Mouse (Mus musculus) limb, embryonic 14.5 days (tissue): ENCODE data around the gene Prss23. TPM values are rescaled to one million over a fixed set of nuclear protein-coding genes. Genes with fewer than 3 reads are reported as not detected.

ENCODE experiments used
- ATAC-seq: fragments of 200-750 bp; cut with Nextera tagmentation; 2 replicates; pipeline ENCODE4 v1.8.0; 2017; ENCODE audit warnings: low read depth, moderate number of reproducible peaks, moderate TSS enrichment; ENCODE audit not compliant: low FRiP score
- DNase-seq: peaks from one replicate; pipeline ENCODE4 v3.0.0-alpha.2; 2015; ENCODE audit warnings: low spot score
- H3K27ac ChIP-seq: fragments of 300-500 bp; sonication (generic); replicated peaks from 2 replicates; pipeline ENCODE4 v1.5.1; 2014; ENCODE audit warnings: low read depth, mild to moderate bottlenecking, low read length, moderate library complexity, mixed read lengths
- H3K27me3 ChIP-seq: fragments of 300-500 bp; sonication (generic); 2 replicates; pipeline ENCODE4 v1.6.1; 2014; ENCODE audit warnings: low read length, mixed read lengths; ENCODE audit not compliant: control insufficient read depth, insufficient read depth
- H3K36me3 ChIP-seq: fragments of 300-500 bp; sonication (generic); 2 replicates; pipeline ENCODE4 v1.6.1; 2014; ENCODE audit warnings: mild to moderate bottlenecking, low read length, moderate library complexity, mixed read lengths; ENCODE audit not compliant: control insufficient read depth, insufficient read depth
- H3K4me1 ChIP-seq: fragments of 300-500 bp; sonication (generic); 2 replicates; pipeline ENCODE4 v1.6.1; 2014; ENCODE audit warnings: antibody characterized with exemption, low read length, mixed read lengths; ENCODE audit not compliant: control insufficient read depth, insufficient read depth
- H3K4me2 ChIP-seq: fragments of 300-500 bp; sonication (generic); replicated peaks from 2 replicates; pipeline ENCODE4 v1.6.1; 2014; ENCODE audit warnings: low read depth, mild to moderate bottlenecking, low read length, moderate library complexity; ENCODE audit not compliant: severe bottlenecking
- H3K4me3 ChIP-seq: fragments of 300-500 bp; sonication (generic); replicated peaks from 2 replicates; pipeline ENCODE4 v1.5.1; 2014; ENCODE audit warnings: low read length
- H3K9ac ChIP-seq: fragments of 300-500 bp; sonication (generic); 2 replicates; pipeline ENCODE4 v1.6.1; 2014; ENCODE audit warnings: mild to moderate bottlenecking, low read depth, low read length, moderate library complexity; ENCODE audit not compliant: severe bottlenecking
- H3K9me3 ChIP-seq: fragments of 300-500 bp; sonication (generic); 2 replicates; pipeline ENCODE4 v1.6.1; 2016; ENCODE audit warnings: low read length; ENCODE audit not compliant: control insufficient read depth
- POLR2A ChIP-seq: fragments of 200-500 bp; IDR thresholded peaks from 2 replicates; pipeline ENCODE4 v1.8.0; 2012; ENCODE audit warnings: inconsistent platforms, mild to moderate bottlenecking, moderate library complexity, borderline replicate concordance; ENCODE audit not compliant: insufficient read depth, insufficient read length; ENCODE audit errors: extremely low read depth
- WGBS: fragments of 180-500 bp; shearing (Covaris S2); extraction: QIAGEN DNeasy Blood & Tissue Kit; methylation state at CpG from one replicate; pipeline ENCODE4 v1.1.7; 2014; 5-methylcytosine and 5-hydroxymethylcytosine counted together
- polyA plus RNA-seq, 2 experiments: library from polyadenylated mRNA; depleted of rRNA in 1 of 2; stranded (reverse) in 1 of 2; unstranded in 1 of 2; fragments of >200 nt; fragmentation: Nextera tagmentation in 1 of 2; extraction: Ambion mirVana in 1 of 2; gene quantifications; 2 replicates each; pipeline versions ENCODE4 v1.2.1 to v1.2.3; 2012 to 2014

Gene Prss23
- polyA plus RNA-seq, 2 experiments: 60.6 to 76.0 TPM

DNA sequence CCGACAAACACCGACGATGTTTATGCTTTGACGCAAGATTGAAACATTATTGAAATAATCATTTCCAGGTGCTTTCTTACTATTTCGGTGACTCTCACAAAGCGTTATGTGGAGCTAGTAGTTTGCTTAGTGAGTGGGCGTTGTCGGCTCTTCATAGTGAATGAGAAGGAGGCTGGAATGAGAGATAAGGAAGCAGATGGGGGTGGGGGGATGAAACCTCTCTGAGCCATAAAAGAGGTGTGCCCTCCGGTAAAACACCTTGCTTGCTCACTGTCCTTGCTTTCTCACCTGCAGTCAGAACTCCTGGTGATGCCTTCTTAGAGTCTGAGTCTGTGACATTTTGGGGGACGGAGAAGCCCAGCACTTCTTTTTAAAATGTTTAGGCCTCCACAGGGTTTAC is 4.8 kb downstream of the Prss23 start:
- 33% methylated on average over 10 of the region's 10 CpGs for WGBS
- DNase-seq (peak; percentile 15), ATAC-seq (no peak)
- no peak overlapping the region for H3K4me3 ChIP-seq
- no peaks in the 10 kb centered on the region for H3K36me3 ChIP-seq
- no peak overlapping the region for H3K4me2 ChIP-seq
- peaks cover 11% of the 10 kb centered on the region for H3K9me3 ChIP-seq
- TF ChIP-seq POLR2A: no peak
- H3K27ac ChIP-seq: no peak overlapping the region
- H3K27me3 ChIP-seq: no peaks in the 10 kb centered on the region
- no peak overlapping the region for H3K9ac ChIP-seq
- H3K4me1 ChIP-seq: 0 out of 2 replicates have a peak, but pooled peaks cover 2% of the 10 kb centered on the region

DNA sequence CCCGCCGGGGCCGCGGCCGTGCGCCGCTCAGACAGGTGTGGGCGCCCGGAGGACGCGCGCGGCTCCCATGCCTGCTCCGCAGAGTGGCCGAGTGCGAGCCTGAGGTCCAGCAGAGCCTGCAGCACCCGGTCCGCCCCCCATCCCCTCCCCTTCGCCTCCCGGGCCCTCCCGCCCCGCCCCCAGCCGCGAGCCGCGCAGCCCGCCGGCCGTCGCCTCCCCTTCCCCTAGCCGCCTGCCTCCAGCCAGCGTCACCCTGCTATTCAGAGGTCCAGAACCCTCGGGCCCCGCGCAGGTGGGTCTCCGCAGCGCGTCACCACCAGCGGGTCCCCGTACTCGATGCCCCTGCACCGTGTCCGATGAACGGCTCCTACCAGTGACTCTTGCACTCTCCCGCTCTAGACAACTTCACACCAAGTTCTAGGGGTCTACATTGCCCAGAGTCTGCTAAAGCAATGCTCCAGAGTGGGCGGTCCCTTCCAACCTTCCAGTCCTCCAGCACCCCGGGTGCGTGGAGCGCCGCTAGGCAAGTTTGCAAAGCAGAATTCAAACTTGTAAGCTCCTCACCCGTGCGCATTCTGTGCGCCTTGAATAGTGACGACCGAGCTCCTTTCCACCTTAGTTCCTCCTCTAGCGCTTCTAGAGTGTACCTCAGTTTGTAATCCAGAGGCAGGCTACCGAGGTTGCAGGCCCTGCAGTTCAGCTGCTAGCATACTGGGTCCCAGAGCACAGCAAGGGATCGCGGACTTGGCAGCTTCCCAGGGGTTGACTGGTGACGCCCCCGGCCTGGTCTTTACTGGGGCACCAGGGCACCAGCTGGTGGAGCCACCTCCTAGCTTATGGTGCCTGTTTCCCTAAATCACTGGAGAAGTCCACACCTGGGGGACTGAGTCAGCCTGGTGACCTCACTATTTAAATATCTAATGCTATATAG is 9.3 kb downstream of the Prss23 start:
- Histone ChIP-seq H3K4me2 (peak overlapping the region; percentile 97), H3K9me3 (peaks cover 11% of the 10 kb centered on the region), H3K36me3 (no peaks in the 10 kb centered on the region), H3K4me1 (peaks cover 2% of the 10 kb centered on the region; the same call in 1 of the 2 replicates), H3K27ac (peak overlapping the region; percentile 65), H3K4me3 (peak overlapping the region; percentile 71), H3K9ac (peak overlapping the region; percentile 75), H3K27me3 (no peaks in the 10 kb centered on the region)
- ATAC-seq (peak; percentile 85), DNase-seq (peak; percentile 82)
- 1% methylated on average over 30 of the region's 61 CpGs for WGBS
- no peak for TF ChIP-seq POLR2A

- DNase-seq: peak; percentile 16
- peak overlapping the region; percentile 75 for H3K9ac ChIP-seq
- 12% methylated on average over 23 of the region's 32 CpGs for WGBS
Observed at GRCm38 (mm10) chr7:89516551-89517459, 10.2 kb downstream of the Prss23 start.

GRCm38 (mm10) chr7:89511921-89512514 is 15.0 kb downstream of the Prss23 start:
- ATAC-seq (no peak), DNase-seq (no peak)
- no peak overlapping the region for H3K4me2 ChIP-seq
- no peak overlapping the region for H3K9ac ChIP-seq
- no peaks in the 10 kb centered on the region for H3K27me3 ChIP-seq
- peaks cover 12% of the 10 kb centered on the region; the same call in 1 of the 2 replicates for H3K36me3 ChIP-seq
- TF ChIP-seq POLR2A: no peak
- no peaks in the 10 kb centered on the region for H3K9me3 ChIP-seq
- WGBS: 73% methylated on average over 4 of the region's 4 CpGs
- no peak overlapping the region for H3K4me3 ChIP-seq
- H3K27ac ChIP-seq: no peak overlapping the region
- no peaks in the 10 kb centered on the region; the same call in 1 of the 2 replicates for H3K4me1 ChIP-seq

More at GRCm38 (mm10) chr7:89516551-89517459, 10.2 kb downstream of the Prss23 start:
- no peaks in the 10 kb centered on the region; the same call in 1 of the 2 replicates for H3K4me1 ChIP-seq
- no peaks in the 10 kb centered on the region for H3K27me3 ChIP-seq
- peaks cover 11% of the 10 kb centered on the region for H3K9me3 ChIP-seq
- H3K4me2 ChIP-seq: peak overlapping the region; percentile 97
- TF ChIP-seq POLR2A: no peak
- no peaks in the 10 kb centered on the region for H3K36me3 ChIP-seq
- no peak; the same call in 1 of the 2 replicates for ATAC-seq
- H3K27ac ChIP-seq: peak overlapping the region; percentile 65; the same call in 1 of the 2 replicates
- H3K4me3 ChIP-seq: peak overlapping the region; percentile 71

DNA sequence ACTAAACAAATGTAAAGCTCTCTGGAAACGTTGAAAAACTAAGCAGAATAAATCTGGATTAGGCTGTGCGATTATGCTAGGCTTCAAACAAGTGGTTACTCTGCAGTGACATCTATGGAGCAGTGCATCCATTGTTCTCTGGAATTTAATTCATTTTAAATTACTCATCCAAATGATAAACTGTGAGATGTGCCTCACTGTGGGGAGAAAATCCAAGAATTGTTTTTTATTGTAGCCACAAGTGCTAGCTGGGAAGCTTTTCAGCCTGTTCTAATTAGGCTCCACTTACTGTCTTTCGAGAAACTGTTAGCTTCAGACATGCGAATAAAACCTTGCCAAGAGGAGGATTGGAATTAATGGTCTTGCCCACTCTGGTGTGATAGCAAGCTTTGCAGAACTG is 18.3 kb downstream of the Prss23 start:
- no peak for TF ChIP-seq POLR2A
- Histone ChIP-seq H3K9ac (no peak overlapping the region), H3K27ac (no peak overlapping the region), H3K4me3 (no peak overlapping the region), H3K36me3 (peaks cover 12% of the 10 kb centered on the region; the same call in 1 of the 2 replicates), H3K4me1 (no peaks in the 10 kb centered on the region), H3K4me2 (no peak overlapping the region), H3K9me3 (no peaks in the 10 kb centered on the region), H3K27me3 (no peaks in the 10 kb centered on the region)
- no peak for ATAC-seq
- 61% methylated on average over 4 of the region's 4 CpGs for WGBS
- no peak for DNase-seq
